Mouse (Mus musculus) kidney, adult 2 months (tissue): ENCODE data around the gene 3100002H09Rik. TPM values are rescaled to one million over a fixed set of nuclear protein-coding genes. Genes with fewer than 3 reads are reported as not detected.

Experiments used
- DNase-seq: peaks from one replicate; pipeline ENCODE4 v3.0.0; 2021
- H3K27ac ChIP-seq: fragments of 200-500 bp; 2 replicates; pipeline ENCODE4 v1.5.1; 2012; ENCODE audit warnings: low read depth, low read length, control low read depth, inconsistent platforms; ENCODE audit not compliant: insufficient read depth
- H3K27me3 ChIP-seq: fragments of 200-500 bp; replicated peaks from 2 replicates; pipeline ENCODE4 v1.6.1; 2012; ENCODE audit warnings: mild to moderate bottlenecking, moderate library complexity, low read length, inconsistent platforms; ENCODE audit not compliant: control insufficient read depth, insufficient read depth
- H3K36me3 ChIP-seq: fragments of 200-500 bp; 2 replicates; pipeline ENCODE4 v1.6.1; 2012; ENCODE audit warnings: mild to moderate bottlenecking, moderate library complexity, low read length, inconsistent platforms; ENCODE audit not compliant: control insufficient read depth, insufficient read depth
- H3K4me1 ChIP-seq: fragments of 200-500 bp; 2 replicates; pipeline ENCODE4 v1.6.1; 2011; ENCODE audit warnings: low read length; ENCODE audit not compliant: control insufficient read depth, insufficient read depth
- H3K4me3 ChIP-seq: fragments of 200-500 bp; 2 replicates; pipeline ENCODE4 v1.5.1; 2011; ENCODE audit warnings: mild to moderate bottlenecking, low read depth, low read length, control low read depth; ENCODE audit not compliant: insufficient read depth
- CTCF ChIP-seq: fragments of 200-500 bp; conservative IDR thresholded peaks from 2 replicates; pipeline ENCODE4 v1.5.1; 2011; ENCODE audit warnings: low read depth, mild to moderate bottlenecking, control low read depth, low read length, moderate library complexity, mixed read lengths; ENCODE audit not compliant: insufficient read depth, insufficient read length
- POLR2A ChIP-seq: fragments of 200-500 bp; IDR thresholded peaks from one replicate; pipeline ENCODE4 v1.6.1; 2011; ENCODE audit warnings: low read depth, low read length, control low read depth
- WGBS: fragments of 180-500 bp; shearing (Covaris S2); methylation state at CpG from one replicate; pipeline ENCODE4 v1.1.7; 2018; 5-methylcytosine and 5-hydroxymethylcytosine counted together
- polyA plus RNA-seq: library from polyadenylated mRNA; depleted of rRNA; stranded (reverse); fragments of >200 nt; gene quantifications from 2 replicates; pipeline ENCODE4 v1.2.3, GENCODE M21; 2012

3100002H09Rik gene
- polyA plus RNA-seq, 1 experiment = not detected

GRCm38 (mm10) chr4:124626836-124627235 is 16.2 kb upstream of the 3100002H09Rik start:
- WGBS = 75% methylated on average over 1 of the region's 1 CpGs
- TF ChIP-seq CTCF (no peak), POLR2A (no peak)
- no peak for DNase-seq

GRCm38 (mm10) chr4:124624111-124624581 is 13.5 kb upstream of the 3100002H09Rik start:
- Histone ChIP-seq H3K4me1 (no peaks in the 10 kb centered on the region), H3K36me3 (no peaks in the 10 kb centered on the region), H3K27me3 (no peaks in the 10 kb centered on the region), H3K27ac (no peak overlapping the region), H3K4me3 (no peak overlapping the region)
- 30% methylated on average over 7 of the region's 7 CpGs for WGBS
- no peak for DNase-seq
- TF ChIP-seq POLR2A = no peak
- no peak for TF ChIP-seq CTCF

More at GRCm38 (mm10) chr4:124626836-124627235, 16.2 kb upstream of the 3100002H09Rik start:
- Histone ChIP-seq H3K36me3 (no peaks in the 10 kb centered on the region), H3K27ac (no peak overlapping the region), H3K27me3 (no peaks in the 10 kb centered on the region), H3K4me1 (no peaks in the 10 kb centered on the region), H3K4me3 (no peak overlapping the region)

GRCm38 (mm10) chr4:124622566-124622965 is 12.0 kb upstream of the 3100002H09Rik start:
- WGBS = 90% methylated on average over 5 of the region's 5 CpGs
- Histone ChIP-seq H3K4me3 (no peak overlapping the region), H3K4me1 (no peaks in the 10 kb centered on the region), H3K27ac (no peak overlapping the region), H3K36me3 (no peaks in the 10 kb centered on the region), H3K27me3 (no peaks in the 10 kb centered on the region)
- no peak for DNase-seq
- TF ChIP-seq POLR2A (no peak), CTCF (no peak)

- Histone ChIP-seq H3K4me3 (no peak overlapping the region), H3K4me1 (no peaks in the 10 kb centered on the region), H3K36me3 (no peaks in the 10 kb centered on the region), H3K27ac (no peak overlapping the region), H3K27me3 (no peaks in the 10 kb centered on the region)
- 62% methylated on average over 11 of the region's 11 CpGs for WGBS
- no peak for DNase-seq
- TF ChIP-seq CTCF (no peak), POLR2A (no peak)
These were observed 10.8 kb upstream of the 3100002H09Rik start for GRCm38 (mm10) chr4:124621406-124621805.

- Histone ChIP-seq H3K36me3 (no peaks in the 10 kb centered on the region), H3K27ac (no peak overlapping the region), H3K4me1 (no peaks in the 10 kb centered on the region), H3K4me3 (no peak overlapping the region), H3K27me3 (no peaks in the 10 kb centered on the region)
- no peak for DNase-seq
- TF ChIP-seq CTCF = no peak
- no peak for TF ChIP-seq POLR2A
- WGBS = 22% methylated on average over 16 of the region's 16 CpGs
These were observed 8.0 kb upstream of the 3100002H09Rik start for GRCm38 (mm10) chr4:124618599-124618998.

- TF ChIP-seq POLR2A (no peak), CTCF (no peak)
- Histone ChIP-seq H3K4me1 (no peaks in the 10 kb centered on the region), H3K4me3 (no peak overlapping the region), H3K36me3 (no peaks in the 10 kb centered on the region), H3K27me3 (no peaks in the 10 kb centered on the region), H3K27ac (no peak overlapping the region)
- no peak for DNase-seq
- 56% methylated on average over 1 of the region's 1 CpGs for WGBS
These were observed 6.0 kb upstream of the 3100002H09Rik start for GRCm38 (mm10) chr4:124616636-124617035.

- no peak for TF ChIP-seq POLR2A
- TF ChIP-seq CTCF = no peak
- no peak for DNase-seq
- Histone ChIP-seq H3K27me3 (no peaks in the 10 kb centered on the region), H3K4me3 (no peak overlapping the region), H3K4me1 (no peaks in the 10 kb centered on the region), H3K36me3 (no peaks in the 10 kb centered on the region), H3K27ac (no peak overlapping the region)
- WGBS = 55% methylated on average over 9 of the region's 9 CpGs
These were observed 5.4 kb upstream of the 3100002H09Rik start for GRCm38 (mm10) chr4:124615986-124616385.
